Mouse (Mus musculus) spleen, postnatal 14 days (tissue): Measurements from ENCODE around the gene Rcor2.
A peak's percentile ranks its signal among the peaks of the same experiment; 100 is the strongest.

Experiments
- DNase-seq, 2 experiments: peaks; one replicate each; pipeline ENCODE4 v3.0.0; 2021 to 2022; ENCODE audit warnings: low spot score in 2 of 2

Gene Rcor2

DNA sequence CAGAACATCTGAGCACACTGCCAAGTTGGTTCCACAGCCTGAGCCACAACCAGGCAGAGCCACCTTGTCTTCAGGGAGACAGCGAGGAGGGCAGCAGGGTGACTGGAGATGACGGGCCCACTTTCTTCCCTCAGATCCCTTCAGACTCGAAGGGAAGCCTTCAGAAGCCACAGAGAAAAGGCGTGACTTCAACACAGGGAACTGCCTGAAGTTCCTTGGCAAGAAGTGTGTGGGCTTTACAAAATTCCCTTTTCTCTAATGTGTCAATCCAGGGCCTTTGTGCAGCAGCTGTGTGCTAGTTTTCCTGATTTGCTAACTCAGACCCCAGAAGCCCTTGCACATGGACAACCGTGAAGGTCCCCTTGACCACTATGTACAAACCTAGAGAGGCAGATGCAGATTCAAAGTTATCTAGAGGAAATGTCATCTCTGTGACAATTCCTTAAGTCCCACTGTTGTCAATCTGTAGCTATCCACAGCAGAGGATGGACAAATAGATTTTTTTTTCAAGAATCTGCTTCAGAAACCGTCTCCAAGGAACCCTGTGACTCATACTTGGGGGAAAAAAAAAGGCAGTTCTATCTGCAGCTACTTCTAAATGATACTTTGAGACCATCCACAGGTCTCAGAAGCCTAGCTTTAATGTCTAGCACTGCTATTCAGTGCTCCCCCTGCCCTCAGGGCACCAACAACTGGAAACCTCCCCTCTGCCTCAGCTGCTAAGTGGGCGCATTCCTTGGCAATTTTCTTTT is 25.0 kb downstream of the Rcor2 start:
- DNase-seq = no peak

DNA sequence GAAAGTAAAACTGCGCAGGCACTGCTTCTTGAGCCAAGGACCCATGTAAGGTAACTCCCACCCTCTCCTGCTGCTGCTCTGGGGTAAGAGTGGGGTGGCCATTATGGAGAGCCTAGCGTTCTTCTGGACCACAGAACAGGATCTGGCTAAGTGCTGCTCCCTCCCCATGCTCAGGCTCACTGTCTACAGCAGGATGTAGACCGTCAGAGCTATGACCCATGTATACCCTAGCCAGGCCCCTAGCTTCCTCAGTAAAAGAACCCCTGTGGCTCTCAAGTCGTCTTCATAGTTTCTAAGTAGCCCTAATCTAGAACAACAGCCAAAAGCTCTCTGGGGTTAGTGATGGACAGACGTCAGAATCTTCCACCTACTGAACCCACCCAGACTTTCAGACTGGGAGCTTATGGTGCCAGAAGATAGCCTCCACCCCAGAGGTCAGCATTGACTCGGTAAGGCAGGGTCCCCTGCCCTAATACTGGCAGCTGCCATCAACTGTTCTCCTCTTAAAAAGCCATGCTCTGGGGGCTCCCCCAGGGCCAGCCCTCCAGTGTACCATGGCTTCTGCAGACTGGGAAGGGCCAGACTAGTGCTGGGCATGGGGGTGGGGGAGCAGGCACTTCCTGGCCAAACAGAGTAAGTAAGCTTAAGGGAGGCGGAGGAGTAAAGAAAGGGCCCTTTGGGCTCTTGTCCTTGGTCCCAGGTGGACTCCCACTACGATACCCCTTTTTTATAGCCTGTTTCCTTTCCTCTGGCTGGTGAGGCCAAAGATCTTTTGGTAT is 27.2 kb downstream of the Rcor2 start:
- DNase-seq = peak in 1 of 2 experiments; percentile 20

DNA sequence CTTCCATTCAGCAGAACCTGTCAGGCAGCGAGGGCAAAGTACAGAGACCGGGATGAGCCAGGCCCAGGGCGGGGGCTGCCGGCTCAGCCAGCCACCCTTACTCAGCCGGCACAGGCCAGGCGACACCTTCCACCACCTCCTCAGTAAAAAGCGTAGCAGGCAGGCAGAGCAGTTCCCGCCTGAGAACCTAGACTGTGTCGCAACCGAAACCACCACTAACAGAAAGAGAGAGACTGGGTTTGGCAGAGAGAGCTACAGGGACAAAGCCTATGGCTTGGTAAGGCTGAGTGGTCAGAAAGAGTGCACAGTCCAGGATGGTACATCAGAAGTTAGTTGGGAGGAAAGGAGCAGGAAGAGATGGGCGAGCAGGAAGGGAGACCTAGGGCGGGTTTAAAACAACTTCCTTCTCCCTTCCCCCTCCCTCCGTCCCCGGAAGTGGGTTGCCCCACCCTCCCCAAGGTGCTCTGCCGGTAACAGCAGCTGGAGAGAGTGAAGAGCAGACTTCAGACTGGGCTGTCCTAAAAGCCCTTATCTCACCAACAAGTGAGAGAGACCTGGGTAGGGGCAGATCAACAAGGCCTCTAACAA is 28.0 kb downstream of the Rcor2 start:
- peak; percentile 54 to 70 for DNase-seq

DNA sequence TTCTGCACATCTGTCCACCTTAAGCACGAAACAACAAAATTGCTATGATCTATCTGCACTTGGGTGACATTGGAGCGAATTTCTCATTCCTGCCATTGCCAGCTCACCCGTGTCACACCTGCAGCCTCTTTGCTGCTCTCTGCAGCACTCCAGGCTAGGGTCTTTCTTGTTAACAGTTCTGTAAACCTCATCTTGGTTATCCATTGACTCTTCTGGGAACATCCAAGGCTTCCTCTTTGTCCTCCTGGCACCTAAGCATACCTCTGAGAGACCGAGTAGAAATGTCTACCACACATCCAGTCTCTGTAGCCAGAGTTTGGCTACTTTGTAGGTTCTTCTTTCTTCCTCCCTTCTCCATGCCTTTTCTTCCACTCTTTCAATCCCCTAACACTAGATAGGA is 28.8 kb downstream of the Rcor2 start:
- no peak for DNase-seq

DNA sequence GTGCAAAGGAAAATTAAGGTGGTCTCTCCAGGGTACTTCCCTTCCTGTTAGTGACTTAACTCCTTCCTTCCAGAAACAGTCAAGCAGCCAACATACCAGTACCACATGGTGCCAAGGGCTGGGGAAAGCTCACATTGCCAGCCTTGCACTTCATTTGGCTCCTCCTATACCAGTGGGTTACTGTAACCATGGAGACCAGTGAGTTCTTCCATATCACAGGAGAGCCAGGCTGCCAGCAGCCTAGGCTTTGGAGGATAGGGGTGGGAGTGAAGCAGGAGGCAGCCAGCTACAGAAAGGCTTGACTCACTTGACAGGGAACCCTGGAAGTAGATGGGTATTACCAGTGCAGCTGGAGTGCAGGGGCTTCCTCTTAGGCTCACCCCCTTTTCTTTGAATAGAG is 31.9 kb downstream of the Rcor2 start:
- DNase-seq = no peak

DNA sequence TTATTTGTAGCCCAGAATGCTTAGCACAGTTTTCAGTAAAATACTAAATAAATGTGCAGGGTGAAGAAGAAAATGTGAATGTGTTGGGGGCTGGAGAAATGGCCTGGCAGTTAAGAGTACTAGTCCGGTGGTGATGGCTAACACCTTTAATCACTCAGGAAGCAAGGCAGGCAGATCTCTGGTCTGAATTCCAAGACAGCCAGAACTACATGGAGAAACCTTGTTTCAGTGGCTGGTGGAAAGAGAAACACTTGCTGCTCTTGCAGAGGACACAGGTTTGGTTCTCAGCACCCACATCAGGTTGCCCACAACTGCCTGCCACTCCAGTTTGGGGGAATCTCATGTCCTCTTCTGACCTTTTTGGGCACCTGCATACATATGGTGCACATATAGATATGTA is 33.0 kb downstream of the Rcor2 start:
- no peak for DNase-seq

DNA sequence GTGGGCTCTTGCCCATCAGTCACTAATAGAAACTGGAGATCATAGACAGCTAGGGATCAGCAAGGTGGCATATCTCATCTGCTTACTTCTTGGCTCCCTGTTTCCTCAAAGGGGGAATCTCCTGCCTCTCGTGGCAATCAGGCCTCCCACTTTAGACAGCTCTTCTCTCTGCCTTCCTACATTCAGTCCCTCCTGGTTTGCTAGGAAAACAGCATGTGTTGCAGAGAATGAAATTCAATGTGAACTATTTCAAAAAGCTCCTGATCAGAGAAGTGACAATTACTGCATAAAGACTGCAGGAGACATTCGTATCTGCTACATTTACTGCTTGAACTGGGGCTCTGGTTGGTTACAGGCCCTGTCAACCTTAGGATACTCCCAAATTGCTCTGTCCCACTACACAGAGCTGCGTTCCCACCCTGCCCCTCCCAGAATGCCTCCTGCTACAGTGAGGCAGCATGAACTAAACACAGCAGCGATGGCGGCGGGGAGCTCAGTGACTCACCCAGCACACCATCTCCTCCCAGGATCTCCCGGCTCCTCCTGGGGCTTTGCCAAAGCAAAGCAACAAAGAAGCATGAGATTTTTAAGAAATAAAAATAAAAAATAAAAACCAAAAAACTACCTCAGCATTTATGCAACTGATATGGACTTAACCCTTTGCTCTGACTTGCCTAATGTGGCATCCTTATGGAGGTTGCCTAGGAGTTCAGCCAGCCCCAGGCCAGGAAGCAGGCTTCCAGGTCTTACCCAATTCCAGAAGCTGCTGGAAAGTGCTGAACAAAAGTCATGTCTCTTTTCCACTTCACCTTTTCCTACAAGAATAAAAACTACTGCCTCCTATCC is 34.7 kb downstream of the Rcor2 start:
- no peak for DNase-seq

DNA sequence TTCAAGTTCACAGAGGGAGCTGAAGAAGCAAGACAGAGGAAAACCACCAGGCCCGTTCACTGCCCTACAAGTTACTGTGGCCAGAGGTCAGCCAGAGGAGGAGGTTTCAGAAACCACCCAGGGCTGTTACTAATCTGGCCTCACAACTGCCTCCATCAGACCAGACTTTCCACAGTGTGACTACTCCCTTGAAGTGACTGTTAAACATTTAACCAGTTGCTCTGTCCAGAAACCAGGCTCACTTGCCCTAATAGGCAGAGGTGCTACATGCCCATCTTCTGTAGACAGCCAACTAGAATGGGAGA is 35.3 kb downstream of the Rcor2 start:
- no peak for DNase-seq

DNA sequence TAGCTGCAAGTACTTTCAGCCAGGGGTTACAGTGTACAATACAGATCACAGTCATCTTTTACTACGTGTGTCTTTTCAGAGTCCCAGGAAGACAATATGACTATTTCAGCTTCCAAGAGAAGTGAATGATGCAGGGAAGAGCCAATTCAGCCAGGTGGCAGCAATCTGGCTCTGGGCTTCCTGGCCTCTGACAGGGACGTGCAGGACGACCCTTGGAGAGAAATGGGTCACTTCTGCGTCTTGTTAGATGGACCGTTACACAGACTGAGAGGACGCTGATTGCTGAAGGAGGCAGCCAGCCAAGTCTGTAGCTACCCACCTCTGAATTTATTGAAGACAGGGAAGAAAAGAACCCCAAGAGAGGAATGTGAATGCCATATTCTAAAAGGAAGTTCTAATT is 36.7 kb downstream of the Rcor2 start:
- DNase-seq = no peak

DNA sequence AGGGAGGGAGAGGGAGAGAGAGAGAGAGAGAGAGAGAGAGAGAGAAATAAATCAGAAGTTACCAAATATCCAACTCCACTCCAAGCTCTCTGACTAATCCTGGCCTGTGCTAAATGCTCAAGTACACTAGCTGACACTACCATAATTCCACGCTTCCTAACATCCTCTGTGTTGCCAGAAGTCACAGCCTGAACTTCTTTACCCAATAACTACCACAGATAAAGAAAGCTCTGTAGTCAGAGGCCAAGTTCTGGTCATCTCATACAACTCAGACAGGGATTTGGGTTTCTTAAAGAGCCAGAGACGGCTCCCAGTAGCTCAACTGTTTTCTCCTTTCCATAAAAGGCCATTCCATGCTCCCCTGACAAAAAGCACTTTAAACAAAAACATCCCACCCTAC is 37.7 kb downstream of the Rcor2 start:
- DNase-seq = no peak

DNA sequence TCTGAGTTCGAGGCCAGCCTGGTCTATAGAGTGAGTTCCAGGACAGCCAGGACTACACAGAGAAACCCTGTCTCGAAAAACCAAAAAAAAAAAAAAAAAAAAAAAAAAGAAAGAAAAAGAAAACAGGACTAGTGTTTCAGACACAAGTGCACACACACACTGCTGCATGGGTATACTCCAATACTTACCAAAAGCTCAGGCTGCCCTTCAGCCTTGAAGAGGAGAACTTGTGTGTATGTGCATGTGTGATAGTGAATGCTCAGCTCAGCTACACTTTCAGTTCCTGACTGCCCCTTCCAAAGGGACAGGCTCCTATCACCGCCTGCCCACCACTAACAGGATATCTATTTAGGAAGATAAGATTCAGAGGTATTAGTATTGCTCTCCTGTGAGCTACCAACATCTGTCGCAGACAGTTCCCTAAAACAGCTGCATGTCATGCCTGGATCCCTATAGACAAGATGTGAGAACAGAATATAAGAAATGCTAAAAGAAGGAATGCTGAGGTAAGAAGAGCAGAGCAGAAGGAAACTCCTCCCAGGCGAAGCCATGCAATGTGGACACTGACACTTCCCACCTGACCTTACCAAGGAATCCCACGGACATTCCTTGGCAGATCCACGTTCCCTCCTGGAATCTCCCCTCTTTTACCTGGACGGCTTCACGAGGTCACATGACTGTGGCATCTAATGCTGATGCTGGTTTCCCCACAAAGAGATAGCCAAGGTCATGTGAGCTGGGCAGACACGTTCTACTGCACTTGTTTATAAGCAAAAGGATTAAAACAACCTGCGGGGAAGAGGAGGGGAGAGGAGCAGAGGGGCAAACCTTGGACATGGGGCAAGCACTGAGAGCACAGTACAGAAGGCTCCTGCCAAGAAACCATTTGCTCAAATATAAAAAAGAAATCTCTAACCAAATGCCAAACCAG is 38.5 kb downstream of the Rcor2 start:
- DNase-seq = no peak

DNA sequence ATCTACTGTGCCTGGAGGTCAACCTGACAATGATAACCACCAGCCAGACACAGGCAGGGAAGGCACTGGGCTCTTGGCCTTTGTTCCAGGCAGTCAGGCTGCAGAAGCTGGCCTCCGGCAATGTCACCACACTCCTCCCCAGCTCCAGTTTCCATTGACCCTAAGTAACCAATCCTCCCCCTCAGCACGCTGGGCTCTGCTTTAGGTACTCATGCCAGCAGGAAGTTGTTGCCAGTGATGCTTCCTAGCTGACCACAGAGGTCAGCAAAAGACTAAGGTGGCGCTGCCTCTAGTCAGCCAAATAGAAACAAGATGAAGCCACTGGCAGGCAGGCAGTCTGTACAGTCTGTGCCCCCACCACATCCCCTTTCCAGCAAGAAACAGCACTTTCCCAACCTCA is 39.8 kb downstream of the Rcor2 start:
- DNase-seq = no peak

DNA sequence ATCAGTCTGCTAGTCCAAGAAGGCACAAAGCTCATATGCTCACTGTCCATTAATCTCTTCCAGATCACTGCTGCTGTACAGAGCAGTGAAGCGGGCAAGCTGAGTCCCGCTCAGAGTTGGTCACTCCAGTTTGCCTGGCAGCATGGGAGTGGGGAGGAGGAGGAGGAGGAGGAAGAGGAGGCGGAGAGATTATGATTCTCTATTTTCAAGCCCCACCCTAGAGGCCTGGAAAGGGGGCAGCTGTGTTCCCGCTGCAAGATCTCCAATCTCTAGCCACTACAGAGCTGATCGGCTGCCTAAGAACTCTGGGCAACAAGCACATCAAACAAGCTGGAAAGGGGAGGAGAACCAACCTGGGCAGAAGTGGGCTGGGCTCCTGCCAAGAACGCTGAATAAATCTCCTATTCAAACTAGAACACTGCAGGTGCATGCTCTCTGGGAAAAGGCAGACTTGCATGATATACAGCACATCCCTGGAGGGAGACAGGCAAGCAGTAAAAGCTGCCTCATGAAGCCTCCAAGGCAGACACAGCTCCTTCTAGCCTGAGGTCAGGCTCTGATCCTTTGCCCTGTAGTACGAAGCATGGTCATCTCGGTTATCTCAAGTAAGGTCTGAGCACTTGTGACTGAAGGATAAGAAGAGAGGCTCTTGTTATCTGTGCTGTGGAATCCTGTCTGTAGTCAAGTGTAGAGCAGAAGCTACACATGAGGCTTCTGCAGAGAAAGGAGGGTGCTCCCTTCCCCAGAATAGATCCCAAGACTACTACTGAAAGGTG is 41.1 kb downstream of the Rcor2 start:
- no peak for DNase-seq

DNA sequence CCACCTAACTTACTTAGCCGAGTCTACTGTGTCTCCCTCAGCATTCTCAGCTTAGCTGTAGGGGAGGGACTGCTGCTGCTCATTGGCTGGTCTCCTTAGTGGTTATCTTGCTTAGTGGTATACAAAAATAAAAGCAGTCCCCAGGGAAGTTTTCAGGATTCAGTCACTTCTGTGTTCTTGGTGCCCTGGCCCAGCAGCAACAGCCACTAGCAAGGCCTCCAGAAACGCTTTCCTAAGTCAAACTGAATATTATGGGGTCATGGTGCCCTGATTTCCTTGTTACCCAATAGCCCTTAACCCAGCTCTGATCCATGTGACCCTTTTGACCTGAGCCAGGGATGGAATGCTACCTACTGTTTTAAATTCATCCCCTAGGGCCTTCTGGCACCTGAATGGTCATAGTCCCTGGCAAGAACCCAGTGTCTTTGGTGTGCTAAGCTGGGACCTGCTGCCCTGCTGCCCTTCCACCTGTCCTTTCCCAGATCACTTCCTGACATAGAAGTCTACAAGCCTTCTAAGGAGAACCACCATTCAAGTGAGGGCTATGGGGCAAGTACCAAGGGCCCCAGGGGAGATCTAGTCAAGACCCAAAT is 42.7 kb downstream of the Rcor2 start:
- DNase-seq = no peak

DNA sequence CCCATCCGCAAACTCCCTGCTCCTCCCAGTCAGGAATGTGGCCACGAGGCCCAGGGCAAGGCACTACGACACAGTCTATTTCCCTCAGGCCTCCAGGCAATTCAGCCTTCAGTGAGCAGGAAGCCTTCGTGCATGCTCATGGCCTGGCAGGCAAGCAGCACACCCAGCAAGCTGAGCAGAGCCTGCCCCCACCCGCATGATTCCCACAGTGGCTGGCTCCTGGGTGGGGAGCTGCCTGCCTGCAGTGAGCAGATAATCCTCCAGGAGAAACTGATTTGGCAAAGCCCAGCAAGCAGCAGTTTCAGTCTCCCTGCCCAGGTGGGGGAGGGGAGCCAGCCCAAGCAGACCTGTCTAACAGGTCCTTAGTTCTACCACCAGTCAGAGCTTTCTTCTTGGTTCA is 43.6 kb downstream of the Rcor2 start:
- DNase-seq = peak; percentile 16

DNA sequence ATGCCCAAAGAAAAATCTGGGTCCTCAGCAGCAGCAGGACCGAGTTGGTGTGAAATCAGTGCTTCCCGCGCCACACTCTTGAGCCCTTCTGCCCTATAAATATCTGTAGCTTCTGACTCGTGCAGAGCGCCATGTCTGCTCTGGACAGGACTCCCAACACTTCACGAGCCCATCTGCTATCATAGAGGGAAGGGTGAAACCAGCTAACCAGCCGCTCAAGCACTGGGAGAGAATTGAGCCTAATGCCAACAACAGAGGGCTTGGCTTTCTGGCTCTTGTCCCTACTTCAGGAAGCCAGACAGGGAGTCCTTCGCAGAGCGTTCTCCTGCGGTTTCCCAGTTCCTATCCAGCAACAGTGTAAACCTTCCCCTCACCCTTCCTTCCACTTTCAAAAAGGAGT is 44.2 kb downstream of the Rcor2 start:
- no peak for DNase-seq

DNA sequence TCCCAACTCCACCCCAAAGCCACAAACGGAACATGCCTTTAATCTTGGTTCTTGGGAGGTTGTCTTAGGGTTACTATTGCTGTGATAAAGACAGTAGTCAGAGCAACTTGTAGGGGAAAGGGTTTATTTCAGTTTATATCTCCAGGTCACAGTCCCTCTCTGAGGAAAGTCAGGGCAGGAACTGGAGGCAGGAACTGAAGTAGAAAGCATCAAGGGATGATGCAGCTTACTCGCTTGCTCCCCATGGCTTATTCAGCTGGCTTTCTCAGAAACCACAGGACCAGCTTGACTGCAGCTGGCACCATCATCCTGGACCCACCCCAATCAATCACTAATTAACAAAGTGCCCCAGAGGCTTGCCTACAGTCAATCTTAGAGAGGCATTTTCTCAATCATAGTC is 46.5 kb downstream of the Rcor2 start:
- no peak for DNase-seq

DNA sequence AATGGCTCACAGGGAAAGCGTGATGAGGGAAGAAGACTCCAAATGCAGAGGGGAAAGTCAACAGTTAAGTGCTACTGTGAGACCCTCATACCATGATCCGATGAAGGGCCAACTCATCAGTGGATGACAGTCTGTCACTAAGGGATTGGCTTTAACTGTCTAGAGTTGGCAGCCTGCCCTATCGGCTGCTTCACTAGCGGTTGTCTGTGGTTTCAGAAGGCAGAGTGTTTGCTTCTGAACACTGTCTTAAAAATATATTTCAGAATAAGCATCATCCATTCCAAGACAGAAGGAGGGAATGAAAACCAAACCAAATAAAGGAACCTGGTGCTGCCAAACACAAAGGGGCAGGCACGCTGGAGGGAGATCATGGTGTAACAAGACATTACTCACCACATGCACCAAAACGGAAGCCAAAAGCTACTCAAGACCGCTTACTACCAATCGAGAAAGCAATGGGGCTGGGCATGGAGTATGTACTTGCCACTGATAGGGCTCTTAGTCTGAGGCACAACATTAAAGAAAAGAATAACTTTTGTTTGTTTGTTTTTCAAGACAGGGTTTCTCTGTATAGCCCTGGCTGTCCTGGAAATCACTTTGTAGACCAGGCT is 48.0 kb downstream of the Rcor2 start:
- no peak for DNase-seq

DNA sequence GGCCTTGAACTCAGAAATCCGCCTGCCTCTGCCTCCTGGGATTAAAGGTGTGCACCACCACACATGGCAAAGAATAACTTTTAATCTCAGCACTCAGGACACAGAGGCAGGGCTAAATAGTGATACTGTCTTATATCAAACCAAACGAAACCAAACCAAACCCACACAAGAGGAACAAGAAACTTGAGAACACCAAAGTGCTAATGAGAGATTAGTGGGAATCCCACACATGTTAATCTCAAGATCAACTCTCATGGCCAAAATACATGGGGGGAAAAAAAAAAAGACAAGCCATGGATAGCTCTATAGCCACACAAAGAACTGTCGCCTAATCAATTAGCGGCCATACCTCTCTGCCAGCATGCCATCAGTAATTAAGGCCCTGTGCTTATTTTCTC is 48.5 kb downstream of the Rcor2 start:
- no peak for DNase-seq

DNA sequence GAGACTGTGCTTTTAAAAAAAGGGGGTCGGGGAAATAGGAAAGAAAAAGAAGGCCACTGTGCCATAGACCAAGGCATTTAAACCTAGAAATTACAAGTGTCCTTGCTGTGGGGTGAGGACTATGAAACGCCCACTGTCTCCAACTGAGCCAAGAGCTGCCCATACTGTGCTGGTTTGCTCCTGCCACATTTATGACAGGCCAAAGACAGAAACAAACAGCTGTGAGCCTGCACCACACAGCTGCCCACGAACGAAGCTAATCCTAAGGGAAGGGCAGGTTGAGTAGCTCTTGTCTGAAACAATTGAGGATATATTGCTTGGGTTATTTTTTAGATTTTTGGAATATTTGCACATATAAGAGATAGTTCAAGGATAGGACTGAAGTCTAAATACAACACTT is 49.7 kb downstream of the Rcor2 start:
- DNase-seq = no peak
